In the genomic region with DNA sequence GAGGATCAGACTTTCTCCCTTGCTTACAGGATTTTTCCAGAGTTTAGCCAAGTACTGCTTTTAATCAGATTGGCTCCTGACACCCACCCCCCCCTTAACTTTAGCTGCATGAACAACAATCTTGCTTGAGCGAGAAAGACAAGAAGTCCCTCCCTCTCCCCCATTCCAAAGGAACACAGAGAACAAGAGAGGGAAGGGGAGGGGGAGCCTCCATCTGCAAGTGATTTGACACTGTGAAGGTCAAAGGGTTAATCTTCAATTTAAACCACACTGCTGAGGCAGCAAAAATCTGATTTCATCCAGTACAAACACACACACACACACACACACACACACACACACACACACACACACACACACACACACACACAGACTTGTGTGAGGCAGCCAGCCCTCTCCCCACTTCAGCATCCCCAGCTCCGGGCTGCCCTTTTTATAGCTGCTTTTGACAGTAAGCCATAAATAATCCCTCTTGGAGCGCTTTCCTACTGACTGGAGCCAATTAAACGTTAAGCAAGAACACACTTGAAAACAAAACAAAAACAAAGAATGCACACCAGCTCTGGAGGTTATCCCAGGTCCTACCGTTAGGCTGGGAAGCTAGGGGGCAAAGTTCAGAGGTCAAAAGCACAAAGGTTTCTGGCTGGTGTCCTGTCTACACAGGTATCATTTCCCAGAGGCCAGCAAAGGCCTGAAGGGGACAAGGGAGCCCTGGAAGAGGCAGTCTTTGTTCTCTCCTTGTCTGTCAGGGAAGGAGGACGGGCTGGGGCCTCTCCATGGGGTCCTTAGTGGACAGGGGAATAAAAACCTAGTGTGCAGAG, we compare ENCODE assay signal across 8 mouse cellular contexts. TPM values are rescaled to one million over a fixed set of nuclear protein-coding genes. Genes with fewer than 3 reads are reported as not detected.
A peak's percentile ranks its signal among the peaks of the same experiment; 100 is the strongest.
DNase-seq lines count a peak whose midpoint lies in the region; ATAC-seq and TF ChIP-seq lines count a peak whose summit lies in the region.

No protein-coding gene starts in this region.

- peak; percentile 96 for DNase-seq in NIH3T3 (ENCODE audit: low read depth)
- peak; percentile 96 for DNase-seq in embryonic facial prominence, embryonic 11.5 days (ENCODE audit: low spot score)
- peak; percentile 76 for DNase-seq in hindbrain, embryonic 10.5 days (ENCODE audit: low spot score)
- no peak for DNase-seq in right cerebral cortex, adult 18-20 months
- no peak for DNase-seq in gastrocnemius, postnatal 14 days
- no peak for DNase-seq in gastrocnemius, postnatal 36 days

- peaks cover 22% of the 10 kb centered on the region for H3K4me1 ChIP-seq in embryonic facial prominence, embryonic 11.5 days (ENCODE audit: control insufficient read depth, insufficient read depth, low read length)
- peaks cover 78% of the 10 kb centered on the region for H3K4me1 ChIP-seq in hindbrain, embryonic 10.5 days (replicated peaks)
- H3K4me1 ChIP-seq in limb, embryonic 13.5 days: peaks cover 70% of the 10 kb centered on the region
- peaks cover 36% of the 10 kb centered on the region for H3K4me1 ChIP-seq in olfactory bulb, adult 2 months (ENCODE audit: control insufficient read depth, insufficient read depth, low read length)

- peak; percentile 71 for ATAC-seq in embryonic facial prominence, embryonic 11.5 days (replicated peaks; ENCODE audit: insufficient number of reproducible peaks, low FRiP score, low TSS enrichment, low read depth)
- ATAC-seq in limb, embryonic 13.5 days (ENCODE audit: low FRiP score, low read depth): peak; percentile 85

- H3K27me3 ChIP-seq in embryonic facial prominence, embryonic 11.5 days (ENCODE audit: control insufficient read depth, insufficient read depth, low read length): no peaks in the 10 kb centered on the region
- no peaks in the 10 kb centered on the region for H3K27me3 ChIP-seq in hindbrain, embryonic 10.5 days (ENCODE audit: insufficient read depth, poor library complexity, severe bottlenecking)
- no peaks in the 10 kb centered on the region for H3K27me3 ChIP-seq in limb, embryonic 13.5 days

- peak overlapping the region; percentile 95 for H3K27ac ChIP-seq in embryonic facial prominence, embryonic 11.5 days (replicated peaks; ENCODE audit: low read depth, low read length)
- H3K27ac ChIP-seq in hindbrain, embryonic 10.5 days: peak overlapping the region; percentile 93
- H3K27ac ChIP-seq in limb, embryonic 13.5 days: peak overlapping the region; percentile 93
- 0 out of 2 replicates have a peak overlapping the region, but pooled peaks have one; percentile 18 for H3K27ac ChIP-seq in olfactory bulb, adult 2 months (ENCODE audit: insufficient read depth, low read depth, low read length)

- peak overlapping the region; percentile 25 for H3K4me2 ChIP-seq in embryonic facial prominence, embryonic 11.5 days (ENCODE audit: low read depth, low read length)
- peak overlapping the region; percentile 27 for H3K4me2 ChIP-seq in limb, embryonic 13.5 days (replicated peaks)

- H3K36me3 ChIP-seq in embryonic facial prominence, embryonic 11.5 days (replicated peaks; ENCODE audit: control insufficient read depth, insufficient read depth, low read depth, low read length): no peaks in the 10 kb centered on the region
- peaks cover 41% of the 10 kb centered on the region for H3K36me3 ChIP-seq in hindbrain, embryonic 10.5 days
- H3K36me3 ChIP-seq in limb, embryonic 13.5 days: peaks cover 34% of the 10 kb centered on the region

- intact Hi-C loops in gastrocnemius, postnatal 14 days (cut with DNase I; ENCODE audit: low total_unique reads): no loop called here
- intact Hi-C loops in gastrocnemius, postnatal 36 days (cut with DNase I): no loop called here

- peak overlapping the region; percentile 44 for H3K9ac ChIP-seq in embryonic facial prominence, embryonic 11.5 days (replicated peaks; ENCODE audit: low read length)
- no peak overlapping the region for H3K9ac ChIP-seq in limb, embryonic 13.5 days

- no peak for TF ChIP-seq POLR2A in olfactory bulb, adult 2 months (IDR thresholded peaks at IDR 0.05; ENCODE audit: insufficient read depth, low read depth, low read length)

- no peak for TF ChIP-seq CTCF in olfactory bulb, adult 2 months (IDR thresholded peaks at IDR 0.05; ENCODE audit: insufficient read depth, low read depth, low read length)

- WGBS in embryonic facial prominence, embryonic 11.5 days: 4% methylated on average over 6 of the region's 6 CpGs
- WGBS in hindbrain, embryonic 10.5 days: 4% methylated on average over 6 of the region's 6 CpGs
- 7% methylated on average over 6 of the region's 6 CpGs for WGBS in limb, embryonic 13.5 days
- 25% methylated on average over 6 of the region's 6 CpGs for WGBS in olfactory bulb, adult 2 months

- no peaks in the 10 kb centered on the region for H3K9me3 ChIP-seq in embryonic facial prominence, embryonic 11.5 days (replicated peaks; ENCODE audit: control insufficient read depth, low read length)
- H3K9me3 ChIP-seq in hindbrain, embryonic 10.5 days: no peaks in the 10 kb centered on the region
- H3K9me3 ChIP-seq in limb, embryonic 13.5 days: no peaks in the 10 kb centered on the region

- H3K4me3 ChIP-seq in embryonic facial prominence, embryonic 11.5 days (ENCODE audit: low read depth, low read length): no peak overlapping the region
- H3K4me3 ChIP-seq in hindbrain, embryonic 10.5 days: peak overlapping the region; percentile 16
- H3K4me3 ChIP-seq in limb, embryonic 13.5 days: no peak overlapping the region
- H3K4me3 ChIP-seq in olfactory bulb, adult 2 months (ENCODE audit: insufficient read depth, low read depth, low read length): no peak overlapping the region

RNA-seq across cellular contexts. Expression of gene Bmf, which starts 16.4 kb away (rescaled TPM):
- 5.0 and 5.1 TPM in 2 replicates for polyA plus RNA-seq in embryonic facial prominence, embryonic 11.5 days (2014; fragmentation: Nextera tagmentation; extraction: Ambion mirVana)
- 4.8 and 4.9 TPM in 2 replicates for polyA plus RNA-seq in hindbrain, embryonic 10.5 days (2016; fragmentation: Nextera tagmentation; extraction: Ambion mirVana)
- polyA plus RNA-seq in limb, embryonic 13.5 days (2015; fragmentation: Nextera tagmentation; extraction: Ambion mirVana): 6.8 and 7.3 TPM in 2 replicates
- polyA plus RNA-seq in olfactory bulb, adult 2 months (2012; ENCODE audit: insufficient read depth, insufficient read length, low replicate concordance, missing spikeins): not detected in 2 replicates
- total RNA-seq in gastrocnemius, postnatal 14 days (2021): 10 to 100 TPM; 12.8 to 16.4 TPM
- 1 to 10 TPM; 2.9 to 6.0 TPM for total RNA-seq in gastrocnemius, postnatal 36 days (2021)

RNA-seq across cellular contexts. Expression of gene Srp14, which starts 53.6 kb away (rescaled TPM):
- polyA plus RNA-seq in embryonic facial prominence, embryonic 11.5 days (2014; fragmentation: Nextera tagmentation; extraction: Ambion mirVana): 244 and 259 TPM in 2 replicates
- 281 and 316 TPM in 2 replicates for polyA plus RNA-seq in hindbrain, embryonic 10.5 days (2016; fragmentation: Nextera tagmentation; extraction: Ambion mirVana)
- 244 and 249 TPM in 2 replicates for polyA plus RNA-seq in limb, embryonic 13.5 days (2015; fragmentation: Nextera tagmentation; extraction: Ambion mirVana)
- 413 and 726 TPM in 2 replicates for polyA plus RNA-seq in olfactory bulb, adult 2 months (2012; ENCODE audit: insufficient read depth, insufficient read length, low replicate concordance, missing spikeins)
- 100 to 1,000 TPM; 130 to 138 TPM for total RNA-seq in gastrocnemius, postnatal 14 days (2021)
- total RNA-seq in gastrocnemius, postnatal 36 days (2021): 100 to 1,000 TPM; 122 to 131 TPM

Comparison
In these comparisons a context has a peak if more than half of its experiments do, and no peak if none do; other contexts are left out.
1. DNase-seq: peak in NIH3T3 (single experiment), embryonic facial prominence, embryonic 11.5 days (single experiment) and hindbrain, embryonic 10.5 days (single experiment); none in right cerebral cortex, adult 18-20 months (single experiment), gastrocnemius, postnatal 14 days (single experiment) and gastrocnemius, postnatal 36 days (0 of 2).
2. H3K27ac ChIP-seq: peak in every context shown above with its lines; median percentile 95 in embryonic facial prominence, embryonic 11.5 days; 93 in hindbrain, embryonic 10.5 days; 93 in limb, embryonic 13.5 days; 18 in olfactory bulb, adult 2 months.